Mouse (Mus musculus): Measurements from ENCODE around the gene Itgal. TPM values are rescaled to one million over a fixed set of nuclear protein-coding genes. Genes with fewer than 3 reads are reported as not detected.

The Itgal gene
- polyA plus RNA-seq, 1 experiment, result 0.07 TPM

DNA sequence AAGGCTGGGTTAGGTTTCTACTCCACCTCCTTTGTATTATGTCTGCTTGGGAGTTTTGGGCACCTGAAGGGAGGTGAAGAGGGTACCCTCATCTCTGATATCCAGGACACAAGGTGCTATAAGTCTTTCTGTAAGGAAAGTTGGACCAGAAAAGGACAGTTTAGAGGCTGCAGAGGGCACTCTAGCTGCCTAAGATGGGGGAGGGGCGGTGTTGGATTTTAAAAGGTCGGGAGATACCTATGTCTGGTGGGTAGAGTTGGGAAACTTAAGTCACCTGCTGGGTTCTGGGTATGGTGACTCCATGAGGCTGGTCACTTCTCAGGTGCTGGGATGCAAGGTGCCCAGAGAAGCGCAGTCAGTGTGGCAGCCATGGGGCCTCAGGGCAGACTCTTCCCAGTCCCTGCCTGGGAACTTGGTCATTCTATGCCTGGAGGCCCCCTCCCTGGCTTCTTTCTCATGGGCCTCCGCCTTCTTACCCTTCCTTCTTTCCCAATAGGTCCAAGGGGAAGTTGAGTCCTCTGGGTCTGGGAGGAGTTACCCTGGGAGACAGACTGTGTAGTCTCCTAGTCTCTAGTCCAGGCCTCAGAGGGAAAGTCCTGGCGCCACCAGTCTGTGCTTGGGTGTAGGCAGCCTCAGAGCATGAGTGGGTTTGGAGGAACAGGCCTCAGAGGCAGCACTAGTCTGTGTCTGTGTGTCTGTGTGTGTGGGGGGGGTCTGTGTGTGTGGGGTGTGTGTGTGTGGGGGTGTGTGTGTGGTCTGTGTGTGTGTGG, 911 bp downstream of the Itgal start:
- no peak overlapping the region for H3ac ChIP-seq (ENCODE audit: control insufficient read depth, insufficient read length, low read depth)
- no peaks in the 10 kb centered on the region for H3K36me3 ChIP-seq (ENCODE audit: control insufficient read depth, insufficient read depth)
- TF ChIP-seq USF1 (IDR thresholded peaks at IDR 0.05; ENCODE audit: low read depth), result no peak
- no peak for TF ChIP-seq CEBPB (IDR thresholded peaks at IDR 0.05; ENCODE audit: low read depth)
- no peak for TF ChIP-seq FOSL1 (IDR thresholded peaks at IDR 0.05; ENCODE audit: insufficient read depth, low read length, poor library complexity, severe bottlenecking)
- no peak for TF ChIP-seq CTCF (IDR thresholded peaks at IDR 0.05; ENCODE audit: control insufficient read depth, insufficient read depth, insufficient read length)
- TF ChIP-seq MYOD1 (IDR thresholded peaks at IDR 0.05; ENCODE audit: control insufficient read depth, insufficient read length, low read depth), result no peak
- no peak for TF ChIP-seq MAX (IDR thresholded peaks at IDR 0.05)
- no peak for TF ChIP-seq MYOG (IDR thresholded peaks at IDR 0.05; ENCODE audit: control insufficient read depth, extremely low read depth, insufficient read length)
- no peaks in the 10 kb centered on the region for H3K79me3 ChIP-seq (ENCODE audit: low read depth)
- peaks cover 40% of the 10 kb centered on the region for H3K27me3 ChIP-seq (ENCODE audit: control insufficient read depth, insufficient read depth, insufficient read length)
- no peak overlapping the region for H3K4me3 ChIP-seq (ENCODE audit: insufficient read depth, poor library complexity, severe bottlenecking)
- H3K79me2 ChIP-seq (ENCODE audit: control insufficient read depth, insufficient read depth), result no peaks in the 10 kb centered on the region

DNA sequence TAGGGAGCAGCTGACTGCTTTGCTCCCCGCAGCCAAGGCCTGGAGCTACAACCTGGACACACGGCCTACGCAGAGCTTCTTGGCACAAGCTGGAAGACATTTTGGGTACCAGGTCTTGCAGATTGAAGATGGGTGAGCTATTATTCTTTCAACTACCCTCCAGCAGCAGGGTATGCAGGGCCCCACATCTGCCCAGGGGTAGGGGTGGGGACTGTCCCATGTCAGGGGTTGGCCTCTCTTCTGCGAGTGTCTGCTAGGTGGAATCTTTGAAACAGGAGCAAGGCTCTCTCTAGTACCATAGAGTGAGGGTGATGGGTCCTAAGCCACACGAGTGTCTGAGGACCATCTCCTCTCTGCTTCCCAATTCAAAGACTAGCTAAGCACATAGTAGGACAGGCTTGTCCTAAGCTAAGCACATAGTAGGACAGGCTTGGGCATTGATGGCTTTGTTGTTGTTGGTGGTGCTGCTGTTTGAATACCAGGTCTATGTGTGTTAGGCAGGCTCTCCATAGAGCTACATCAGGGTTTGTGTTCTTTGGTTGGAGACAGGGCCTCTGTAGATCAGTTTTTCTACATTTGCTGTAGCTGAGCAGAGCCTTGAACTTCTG, 1.6 kb downstream of the Itgal start:
- no peak for TF ChIP-seq CTCF (IDR thresholded peaks at IDR 0.05; ENCODE audit: control insufficient read depth, insufficient read depth, insufficient read length)
- TF ChIP-seq CEBPB (IDR thresholded peaks at IDR 0.05; ENCODE audit: low read depth), result no peak
- TF ChIP-seq MYOG (IDR thresholded peaks at IDR 0.05; ENCODE audit: control insufficient read depth, extremely low read depth, insufficient read length), result no peak
- no peak for TF ChIP-seq FOSL1 (IDR thresholded peaks at IDR 0.05; ENCODE audit: insufficient read depth, low read length, poor library complexity, severe bottlenecking)
- Histone ChIP-seq H3K27me3 (ENCODE audit: control insufficient read depth, insufficient read depth, insufficient read length) (peaks cover 48% of the 10 kb centered on the region), H3K4me3 (ENCODE audit: insufficient read depth, poor library complexity, severe bottlenecking) (no peak overlapping the region), H3K79me3 (ENCODE audit: low read depth) (no peaks in the 10 kb centered on the region), H3K79me2 (ENCODE audit: control insufficient read depth, insufficient read depth) (no peaks in the 10 kb centered on the region), H3ac (ENCODE audit: control insufficient read depth, insufficient read length, low read depth) (no peak overlapping the region), H3K36me3 (ENCODE audit: control insufficient read depth, insufficient read depth) (no peaks in the 10 kb centered on the region)

- Histone ChIP-seq H3K27me3 (ENCODE audit: control insufficient read depth, insufficient read depth, insufficient read length) (peaks cover 60% of the 10 kb centered on the region), H3K4me3 (ENCODE audit: insufficient read depth, poor library complexity, severe bottlenecking) (no peak overlapping the region), H3ac (ENCODE audit: control insufficient read depth, insufficient read length, low read depth) (no peak overlapping the region), H3K36me3 (ENCODE audit: control insufficient read depth, insufficient read depth) (no peaks in the 10 kb centered on the region), H3K79me3 (ENCODE audit: low read depth) (no peaks in the 10 kb centered on the region), H3K79me2 (ENCODE audit: control insufficient read depth, insufficient read depth) (no peaks in the 10 kb centered on the region)
- TF ChIP-seq MYOG (IDR thresholded peaks at IDR 0.05; ENCODE audit: control insufficient read depth, extremely low read depth, insufficient read length), result no peak
- no peak for TF ChIP-seq USF1 (IDR thresholded peaks at IDR 0.05; ENCODE audit: low read depth)
- no peak for TF ChIP-seq MAX (IDR thresholded peaks at IDR 0.05)
- TF ChIP-seq FOSL1 (IDR thresholded peaks at IDR 0.05; ENCODE audit: insufficient read depth, low read length, poor library complexity, severe bottlenecking), result no peak
- TF ChIP-seq CTCF (IDR thresholded peaks at IDR 0.05; ENCODE audit: control insufficient read depth, insufficient read depth, insufficient read length), result no peak
- no peak for TF ChIP-seq MYOD1 (IDR thresholded peaks at IDR 0.05; ENCODE audit: control insufficient read depth, insufficient read length, low read depth)
- no peak for TF ChIP-seq CEBPB (IDR thresholded peaks at IDR 0.05; ENCODE audit: low read depth)
Observed at GRCm38 (mm10) chr7:127308431-127308830, 12.4 kb downstream of the Itgal start.

GRCm38 (mm10) chr7:127308887-127309286, 12.8 kb downstream of the Itgal start:
- no peaks in the 10 kb centered on the region for H3K79me3 ChIP-seq (ENCODE audit: low read depth)
- no peak overlapping the region for H3ac ChIP-seq (ENCODE audit: control insufficient read depth, insufficient read length, low read depth)
- no peaks in the 10 kb centered on the region for H3K79me2 ChIP-seq (ENCODE audit: control insufficient read depth, insufficient read depth)
- TF ChIP-seq MYOG (IDR thresholded peaks at IDR 0.05; ENCODE audit: control insufficient read depth, extremely low read depth, insufficient read length) (no peak), CTCF (IDR thresholded peaks at IDR 0.05; ENCODE audit: control insufficient read depth, insufficient read depth, insufficient read length) (peak; percentile 2)
- H3K36me3 ChIP-seq (ENCODE audit: control insufficient read depth, insufficient read depth), result no peaks in the 10 kb centered on the region
- peaks cover 57% of the 10 kb centered on the region for H3K27me3 ChIP-seq (ENCODE audit: control insufficient read depth, insufficient read depth, insufficient read length)
- H3K4me3 ChIP-seq (ENCODE audit: insufficient read depth, poor library complexity, severe bottlenecking), result no peak overlapping the region

DNA sequence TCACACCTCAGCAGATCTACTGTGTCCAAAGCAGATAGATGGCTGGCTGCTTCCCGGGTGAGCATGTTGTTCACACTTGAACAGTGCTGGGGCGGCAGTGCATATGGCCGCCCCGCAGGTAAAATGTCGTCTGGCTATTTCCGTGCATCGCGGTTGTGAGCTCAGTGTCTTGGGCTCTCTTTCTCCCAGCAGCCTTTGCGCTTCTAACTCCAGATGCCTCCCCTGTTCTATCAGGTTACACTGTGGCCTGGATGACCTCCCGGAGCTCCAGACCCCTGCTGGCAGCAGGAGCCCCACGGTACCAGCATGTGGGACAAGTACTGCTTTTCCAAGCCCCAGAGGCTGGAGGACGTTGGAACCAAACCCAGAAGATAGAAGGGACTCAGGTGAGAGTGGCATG, 13.9 kb downstream of the Itgal start:
- Histone ChIP-seq H3K27me3 (ENCODE audit: control insufficient read depth, insufficient read depth, insufficient read length) (peaks cover 57% of the 10 kb centered on the region), H3ac (ENCODE audit: control insufficient read depth, insufficient read length, low read depth) (no peak overlapping the region), H3K4me3 (ENCODE audit: insufficient read depth, poor library complexity, severe bottlenecking) (no peak overlapping the region), H3K79me3 (ENCODE audit: low read depth) (no peaks in the 10 kb centered on the region), H3K79me2 (ENCODE audit: control insufficient read depth, insufficient read depth) (no peaks in the 10 kb centered on the region), H3K36me3 (ENCODE audit: control insufficient read depth, insufficient read depth) (no peaks in the 10 kb centered on the region)
- TF ChIP-seq MAX (IDR thresholded peaks at IDR 0.05) (no peak), FOSL1 (IDR thresholded peaks at IDR 0.05; ENCODE audit: insufficient read depth, low read length, poor library complexity, severe bottlenecking) (no peak), CTCF (IDR thresholded peaks at IDR 0.05; ENCODE audit: control insufficient read depth, insufficient read depth, insufficient read length) (no peak)

DNA sequence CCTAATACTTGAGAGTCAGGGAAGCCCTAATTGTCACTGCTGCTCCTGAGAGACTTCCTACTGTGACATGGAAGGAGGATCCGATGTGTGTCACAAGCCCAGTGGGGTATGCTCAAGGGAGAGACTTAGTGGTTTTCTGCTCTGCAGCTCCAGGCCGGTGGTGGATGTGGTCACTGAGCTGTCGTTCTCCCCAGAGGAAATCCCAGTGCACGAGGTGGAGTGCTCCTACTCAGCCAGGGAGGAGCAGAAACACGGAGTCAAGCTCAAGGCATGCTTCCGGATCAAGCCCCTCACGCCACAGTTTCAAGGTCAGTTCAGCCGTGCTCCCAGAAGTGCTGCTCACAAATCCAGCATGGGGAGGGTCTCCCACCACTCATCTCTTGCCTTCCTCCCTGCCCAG, 17.9 kb downstream of the Itgal start:
- Histone ChIP-seq H3K36me3 (ENCODE audit: control insufficient read depth, insufficient read depth) (no peaks in the 10 kb centered on the region), H3K79me3 (ENCODE audit: low read depth) (no peaks in the 10 kb centered on the region), H3K27me3 (ENCODE audit: control insufficient read depth, insufficient read depth, insufficient read length) (peaks cover 54% of the 10 kb centered on the region)

More for the DNA sequence above, 17.9 kb downstream of the Itgal start:
- H3K4me3 ChIP-seq (ENCODE audit: insufficient read depth, poor library complexity, severe bottlenecking), result no peak overlapping the region
- no peaks in the 10 kb centered on the region for H3K79me2 ChIP-seq (ENCODE audit: control insufficient read depth, insufficient read depth)
- no peak for TF ChIP-seq CEBPB (IDR thresholded peaks at IDR 0.05; ENCODE audit: low read depth)
- TF ChIP-seq MAX (IDR thresholded peaks at IDR 0.05), result peak; percentile 23
- H3ac ChIP-seq (ENCODE audit: control insufficient read depth, insufficient read length, low read depth), result no peak overlapping the region

Data from C2C12 (cell line).